Mouse (Mus musculus): ENCODE results near the gene Fastkd3.

Fastkd3 gene

DNA sequence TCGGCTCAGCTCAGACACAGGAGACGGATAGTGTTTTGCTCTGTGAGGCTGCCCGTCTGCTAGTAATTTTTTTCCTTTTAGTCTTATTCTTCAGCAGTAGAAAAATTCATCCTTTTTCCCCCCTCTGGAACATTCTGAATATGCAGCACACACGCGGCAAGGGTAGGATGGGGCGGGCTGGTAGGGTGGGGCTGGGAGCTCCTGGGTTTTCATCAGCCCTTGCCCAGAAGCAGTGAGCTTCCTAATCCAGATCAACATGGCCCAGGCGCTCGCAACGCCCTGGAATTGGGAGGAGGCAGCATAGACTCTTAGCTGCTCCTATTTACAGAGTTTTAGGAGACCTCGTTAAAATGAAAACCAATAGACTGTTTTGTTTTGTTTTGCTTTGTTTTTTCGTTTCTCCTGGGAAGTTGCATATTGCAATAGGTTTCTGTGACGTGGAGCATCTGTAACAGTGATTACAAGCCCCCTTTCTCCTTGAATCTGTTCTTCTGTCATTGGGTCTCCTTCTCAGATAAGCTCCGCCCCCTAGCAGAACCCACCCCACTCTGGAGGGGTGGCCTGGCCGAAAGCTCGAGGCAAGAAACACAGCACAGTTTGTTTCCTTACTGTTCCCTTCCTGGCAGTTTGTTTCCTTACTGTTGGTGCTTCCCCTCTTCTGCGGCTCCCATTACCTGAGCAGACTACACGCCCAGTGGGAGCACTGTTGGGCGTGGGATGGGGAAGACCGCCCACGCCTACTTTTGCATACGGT is 25.8 kb downstream of the Fastkd3 start:
- DNase-seq (ENCODE audit: low spot score) = no peak

DNA sequence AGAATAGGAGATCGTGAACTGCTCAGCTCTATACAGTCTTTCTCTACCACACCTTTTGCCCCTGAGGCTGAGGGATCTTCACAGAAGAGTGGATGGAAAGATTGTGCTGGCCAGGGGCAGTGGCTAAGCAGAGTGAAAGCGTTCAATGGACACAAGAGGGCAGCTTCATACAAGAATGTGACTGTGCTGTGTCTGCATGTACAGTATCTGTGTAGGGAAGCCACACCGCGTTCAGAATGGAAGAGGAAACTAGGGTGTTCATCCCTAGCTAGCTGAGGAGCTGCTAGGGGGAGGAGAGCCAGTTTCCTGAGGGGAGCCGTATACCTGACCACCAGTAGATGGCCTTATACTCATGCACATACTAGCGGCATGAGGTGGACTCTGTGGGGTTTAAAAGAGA is 40.8 kb downstream of the Fastkd3 start:
- DNase-seq (ENCODE audit: low spot score) = no peak

DNA sequence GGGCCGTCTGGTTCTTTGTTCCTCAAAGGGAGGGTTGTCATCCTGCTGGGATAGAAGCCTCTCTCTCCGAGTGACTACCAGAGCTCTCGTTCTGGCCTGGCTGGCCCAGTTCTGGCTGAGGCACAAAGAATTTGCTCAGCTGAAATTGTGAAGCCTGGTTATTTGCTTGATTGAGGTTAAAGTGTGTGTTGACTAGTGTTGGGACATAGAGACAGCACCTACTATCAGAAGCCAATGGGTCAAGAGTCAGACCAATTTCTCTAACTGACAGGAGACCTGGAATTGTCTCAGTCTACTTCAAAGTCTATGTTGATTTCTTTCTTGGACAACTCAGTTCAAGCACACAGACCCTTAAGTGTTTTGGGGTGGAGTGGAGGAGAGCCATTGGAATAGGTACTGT is 45.0 kb downstream of the Fastkd3 start:
- DNase-seq (ENCODE audit: low spot score) = no peak
